Mouse (Mus musculus): ENCODE data around the gene Hyou1.

- TF ChIP-seq CTCF (IDR thresholded peaks at IDR 0.05; ENCODE audit: insufficient read depth, low read length) (no peak), POLR2A (IDR thresholded peaks at IDR 0.05; ENCODE audit: borderline replicate concordance, extremely low read depth, low read depth, low read length) (no peak)
Measured at GRCm38 (mm10) chr9:44345570-44346433, 33.5 kb upstream of the Hyou1 start.

Measured in lung, adult 2 months (tissue).